Mouse (Mus musculus) hindbrain, embryonic 16.5 days (tissue): ENCODE results near the gene Dgki. TPM values are rescaled to one million over a fixed set of nuclear protein-coding genes. Genes with fewer than 3 reads are reported as not detected.

ENCODE experiments used
- ATAC-seq: fragments of 200-750 bp; cut with Nextera tagmentation; 2 replicates; pipeline ENCODE4 v1.8.0; 2017; ENCODE audit warnings: moderate TSS enrichment, moderate library complexity
- H3K27ac ChIP-seq: fragments of 300-500 bp; sonication (generic); 2 replicates; pipeline ENCODE4 v1.5.1; 2014; ENCODE audit warnings: low read depth, mild to moderate bottlenecking, control low read depth, low read length, moderate library complexity
- H3K27me3 ChIP-seq: fragments of 300-500 bp; sonication (generic); replicated peaks from 2 replicates; pipeline ENCODE4 v1.6.1; 2014; ENCODE audit warnings: low read length; ENCODE audit not compliant: control insufficient read depth, insufficient read depth
- H3K36me3 ChIP-seq: fragments of 300-500 bp; sonication (generic); 2 replicates; pipeline ENCODE4 v1.6.1; 2014; ENCODE audit warnings: mild to moderate bottlenecking, low read length, moderate library complexity, mixed read lengths; ENCODE audit not compliant: control insufficient read depth, insufficient read depth
- H3K4me1 ChIP-seq: fragments of 300-500 bp; sonication (generic); 2 replicates; pipeline ENCODE4 v1.6.1; 2014; ENCODE audit warnings: low read depth, low read length; ENCODE audit not compliant: control insufficient read depth, insufficient read depth
- H3K4me2 ChIP-seq: fragments of 300-500 bp; sonication (generic); 2 replicates; pipeline ENCODE4 v1.6.1; 2014; ENCODE audit warnings: mild to moderate bottlenecking, low read length, control low read depth, moderate library complexity
- H3K4me3 ChIP-seq: fragments of 300-500 bp; sonication (generic); 2 replicates; pipeline ENCODE4 v1.5.1; 2014; ENCODE audit warnings: mild to moderate bottlenecking, low read length, control low read depth, moderate library complexity
- H3K9ac ChIP-seq: fragments of 300-500 bp; sonication (generic); 2 replicates; pipeline ENCODE4 v1.6.1; 2014; ENCODE audit warnings: low read depth, mild to moderate bottlenecking, control low read depth, low read length, moderate library complexity
- H3K9me3 ChIP-seq: fragments of 300-500 bp; sonication (generic); 2 replicates; pipeline ENCODE4 v1.6.1; 2014; ENCODE audit warnings: mild to moderate bottlenecking, low read length, moderate library complexity; ENCODE audit not compliant: control insufficient read depth
- WGBS: fragments of 180-500 bp; shearing (Covaris S2); extraction: QIAGEN DNeasy Blood & Tissue Kit; methylation state at CpG from one replicate; pipeline ENCODE4 v1.1.7; 2014; 5-methylcytosine and 5-hydroxymethylcytosine counted together
- polyA plus RNA-seq: library from polyadenylated mRNA; unstranded; fragments of >200 nt; fragmentation: Nextera tagmentation; extraction: Ambion mirVana; gene quantifications from 2 replicates; pipeline ENCODE4 v1.2.1, GENCODE M21; 2015

Gene Dgki
- polyA plus RNA-seq, 1 experiment from 2014 or later: 6.0 TPM

GRCm38 (mm10) chr6:36841174-36841573 lies 458.8 kb downstream of the Dgki start:
- Histone ChIP-seq H3K4me1 (no peaks in the 10 kb centered on the region), H3K9ac (no peak overlapping the region), H3K4me3 (no peak overlapping the region), H3K4me2 (no peak overlapping the region), H3K36me3 (no peaks in the 10 kb centered on the region), H3K27ac (no peak overlapping the region), H3K27me3 (no peaks in the 10 kb centered on the region), H3K9me3 (no peaks in the 10 kb centered on the region)
- no peak for ATAC-seq

DNA sequence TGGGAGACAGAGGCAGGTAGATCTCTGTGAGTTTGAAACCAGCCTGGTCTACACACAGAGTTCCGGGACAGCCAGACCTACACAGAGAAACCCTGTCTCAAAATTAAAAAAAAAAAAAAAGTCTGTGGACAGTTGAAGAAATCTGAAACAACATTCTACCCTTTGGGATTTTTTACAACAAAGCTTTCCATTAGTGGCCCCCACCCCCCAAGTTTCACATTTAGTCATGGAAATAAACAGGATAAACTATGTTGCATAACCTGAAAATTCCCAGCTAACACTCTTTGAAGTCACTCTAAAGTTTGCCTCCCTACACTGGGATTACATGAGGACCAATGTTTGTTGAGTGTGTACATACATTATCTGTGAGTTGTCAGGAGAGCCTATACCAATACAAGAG lies 461.2 kb downstream of the Dgki start:
- H3K36me3 ChIP-seq: no peaks in the 10 kb centered on the region
- no peak for ATAC-seq

GRCm38 (mm10) chr6:36835351-36835750 lies 464.6 kb downstream of the Dgki start:
- no peaks in the 10 kb centered on the region for H3K9me3 ChIP-seq
- no peak overlapping the region for H3K4me3 ChIP-seq
- no peak for ATAC-seq
- no peaks in the 10 kb centered on the region for H3K36me3 ChIP-seq
- WGBS: 72% methylated on average over 3 of the region's 3 CpGs
- H3K27me3 ChIP-seq: no peaks in the 10 kb centered on the region
- H3K27ac ChIP-seq: no peak overlapping the region
- H3K4me1 ChIP-seq: no peaks in the 10 kb centered on the region
- H3K9ac ChIP-seq: no peak overlapping the region
- H3K4me2 ChIP-seq: no peak overlapping the region

More for the DNA sequence above, 461.2 kb downstream of the Dgki start:
- H3K9me3 ChIP-seq: no peaks in the 10 kb centered on the region
- H3K4me3 ChIP-seq: no peak overlapping the region
- 90% methylated on average over 1 of the region's 1 CpGs for WGBS
- no peak overlapping the region for H3K9ac ChIP-seq
- no peaks in the 10 kb centered on the region for H3K4me1 ChIP-seq
- H3K27ac ChIP-seq: no peak overlapping the region
- no peak overlapping the region for H3K4me2 ChIP-seq
- no peaks in the 10 kb centered on the region for H3K27me3 ChIP-seq

- Histone ChIP-seq H3K9ac (no peak overlapping the region), H3K27ac (no peak overlapping the region), H3K27me3 (no peaks in the 10 kb centered on the region), H3K4me3 (no peak overlapping the region), H3K36me3 (no peaks in the 10 kb centered on the region), H3K4me2 (no peak overlapping the region), H3K9me3 (no peaks in the 10 kb centered on the region), H3K4me1 (no peaks in the 10 kb centered on the region)
- 63% methylated on average over 4 of the region's 4 CpGs for WGBS
- peak; percentile 69 for ATAC-seq
Measured at GRCm38 (mm10) chr6:36834695-36835265, 465.2 kb downstream of the Dgki start.

DNA sequence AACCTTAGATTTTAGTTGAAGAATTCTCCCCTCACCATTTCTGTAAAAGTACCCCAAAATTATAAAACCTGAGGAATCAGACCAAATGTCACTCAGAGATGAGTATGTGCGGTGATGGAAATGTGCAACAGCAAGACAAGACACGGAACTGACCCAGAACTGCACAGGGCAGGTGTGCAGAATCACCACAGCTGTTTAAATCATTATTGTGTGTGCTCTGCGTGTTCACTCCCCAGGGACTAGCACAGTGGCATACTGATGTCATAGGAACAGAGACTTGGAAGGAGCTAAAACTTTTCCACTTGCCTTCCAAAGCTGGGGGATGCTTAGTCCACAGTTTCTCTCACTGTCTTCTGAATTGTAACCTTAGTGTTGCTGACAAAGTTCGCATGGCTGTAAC lies 467.3 kb downstream of the Dgki start:
- H3K27ac ChIP-seq: no peak overlapping the region
- ATAC-seq: no peak
- H3K4me1 ChIP-seq: no peaks in the 10 kb centered on the region
- H3K9me3 ChIP-seq: no peaks in the 10 kb centered on the region
- no peak overlapping the region for H3K4me3 ChIP-seq
- H3K27me3 ChIP-seq: no peaks in the 10 kb centered on the region
- H3K9ac ChIP-seq: no peak overlapping the region
- no peak overlapping the region for H3K4me2 ChIP-seq
- 83% methylated on average over 4 of the region's 4 CpGs for WGBS
- no peaks in the 10 kb centered on the region for H3K36me3 ChIP-seq

DNA sequence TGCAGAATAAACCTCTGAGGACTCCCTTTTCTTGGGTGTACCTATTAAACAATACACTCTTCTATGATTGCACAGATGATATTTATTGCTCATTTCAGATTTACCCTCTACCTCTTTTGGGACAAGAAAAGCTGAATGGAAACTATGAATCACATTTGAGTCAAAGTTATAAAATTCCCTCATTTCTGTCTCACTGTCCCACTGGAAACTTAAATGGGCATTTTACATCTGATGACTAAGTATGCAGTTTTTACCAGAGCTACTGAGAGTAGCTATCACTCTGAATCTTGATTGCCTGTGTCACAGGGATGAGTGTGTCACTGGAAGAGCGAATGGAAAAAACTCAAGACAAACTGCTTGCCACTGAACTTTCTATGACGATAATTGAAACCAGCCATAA lies 467.8 kb downstream of the Dgki start:
- no peaks in the 10 kb centered on the region for H3K9me3 ChIP-seq
- 81% methylated on average over 2 of the region's 2 CpGs for WGBS
- H3K27me3 ChIP-seq: no peaks in the 10 kb centered on the region
- no peak overlapping the region for H3K4me3 ChIP-seq
- H3K36me3 ChIP-seq: no peaks in the 10 kb centered on the region
- no peak overlapping the region for H3K9ac ChIP-seq
- no peaks in the 10 kb centered on the region for H3K4me1 ChIP-seq
- H3K27ac ChIP-seq: no peak overlapping the region
- no peak overlapping the region for H3K4me2 ChIP-seq
- ATAC-seq: no peak

GRCm38 (mm10) chr6:36830371-36830925 lies 469.5 kb downstream of the Dgki start:
- no peaks in the 10 kb centered on the region for H3K27me3 ChIP-seq
- no peak overlapping the region for H3K9ac ChIP-seq
- H3K4me1 ChIP-seq: no peaks in the 10 kb centered on the region
- no peak overlapping the region for H3K27ac ChIP-seq
- H3K4me3 ChIP-seq: no peak overlapping the region
- WGBS: 77% methylated on average over 9 of the region's 9 CpGs
- no peak for ATAC-seq
- H3K36me3 ChIP-seq: no peaks in the 10 kb centered on the region
- no peaks in the 10 kb centered on the region for H3K9me3 ChIP-seq
- no peak overlapping the region for H3K4me2 ChIP-seq

DNA sequence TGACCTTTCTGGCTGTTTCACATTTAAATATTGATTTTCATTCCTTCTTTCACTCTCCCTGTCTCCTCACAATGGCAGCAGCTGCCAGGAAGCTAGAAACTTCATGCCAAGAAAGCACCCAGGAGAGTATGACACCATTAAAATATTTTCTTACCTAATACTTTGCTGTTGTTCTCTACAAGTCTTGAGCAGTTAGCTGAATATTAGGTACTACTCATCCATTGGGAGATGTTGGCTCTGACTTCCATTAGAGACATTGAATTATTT lies 480.3 kb downstream of the Dgki start:
- ATAC-seq: no peak
- H3K4me2 ChIP-seq: no peak overlapping the region

DNA sequence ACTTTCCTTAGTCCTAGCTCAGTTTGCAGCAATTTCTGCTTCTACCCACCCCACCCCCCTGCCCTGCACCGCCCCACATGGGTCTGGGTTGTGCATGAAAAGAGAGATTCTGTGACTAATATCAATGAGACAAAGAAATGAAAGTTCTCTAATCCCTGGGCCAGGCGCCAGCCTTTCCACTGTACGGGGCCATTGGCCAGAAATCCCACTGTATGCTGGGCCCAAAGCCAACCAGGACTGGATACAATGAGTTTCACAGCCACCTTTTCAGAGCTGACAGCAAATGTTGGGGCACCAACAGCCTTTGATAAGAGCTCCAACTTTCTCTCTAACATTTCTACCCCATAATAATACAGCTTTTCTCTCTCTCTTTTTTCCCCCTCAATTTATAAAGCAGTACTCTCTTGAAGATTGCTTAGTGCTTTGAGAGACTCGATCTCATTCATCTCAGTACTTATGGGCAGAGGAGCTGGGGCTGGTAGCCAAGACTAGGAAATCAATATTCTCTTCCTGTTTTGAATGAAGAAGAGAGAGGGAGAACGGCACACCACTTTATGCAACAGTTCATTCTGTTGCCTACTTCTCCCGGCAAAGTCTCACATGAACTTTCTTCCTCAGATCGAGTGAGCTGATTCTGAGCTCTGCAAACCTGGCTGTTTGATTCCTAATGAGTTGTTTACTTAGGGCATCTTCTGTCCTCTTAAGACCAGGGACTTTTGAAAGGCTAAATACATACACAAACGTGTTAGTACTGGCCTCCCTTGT lies 480.8 kb downstream of the Dgki start:
- Histone ChIP-seq H3K36me3 (no peaks in the 10 kb centered on the region), H3K9ac (no peak overlapping the region), H3K4me2 (no peak overlapping the region), H3K4me1 (peaks cover 2% of the 10 kb centered on the region), H3K9me3 (no peaks in the 10 kb centered on the region), H3K4me3 (no peak overlapping the region), H3K27me3 (no peaks in the 10 kb centered on the region), H3K27ac (peak overlapping the region; percentile 64)
- WGBS: 24% methylated on average over 8 of the region's 8 CpGs
- ATAC-seq: peak; percentile 96

More for the DNA sequence above, 480.3 kb downstream of the Dgki start:
- Histone ChIP-seq H3K4me1 (peaks cover 2% of the 10 kb centered on the region), H3K36me3 (no peaks in the 10 kb centered on the region), H3K4me3 (no peak overlapping the region), H3K9ac (no peak overlapping the region), H3K27me3 (no peaks in the 10 kb centered on the region), H3K9me3 (no peaks in the 10 kb centered on the region), H3K27ac (peak overlapping the region; percentile 64)
